Mouse (Mus musculus): Measurements from ENCODE around the gene Rpusd3. TPM values are rescaled to one million over a fixed set of nuclear protein-coding genes. Genes with fewer than 3 reads are reported as not detected.

Rpusd3 gene
- polyA plus RNA-seq, 1 experiment from 2014 or later, result 19.8 TPM

DNA sequence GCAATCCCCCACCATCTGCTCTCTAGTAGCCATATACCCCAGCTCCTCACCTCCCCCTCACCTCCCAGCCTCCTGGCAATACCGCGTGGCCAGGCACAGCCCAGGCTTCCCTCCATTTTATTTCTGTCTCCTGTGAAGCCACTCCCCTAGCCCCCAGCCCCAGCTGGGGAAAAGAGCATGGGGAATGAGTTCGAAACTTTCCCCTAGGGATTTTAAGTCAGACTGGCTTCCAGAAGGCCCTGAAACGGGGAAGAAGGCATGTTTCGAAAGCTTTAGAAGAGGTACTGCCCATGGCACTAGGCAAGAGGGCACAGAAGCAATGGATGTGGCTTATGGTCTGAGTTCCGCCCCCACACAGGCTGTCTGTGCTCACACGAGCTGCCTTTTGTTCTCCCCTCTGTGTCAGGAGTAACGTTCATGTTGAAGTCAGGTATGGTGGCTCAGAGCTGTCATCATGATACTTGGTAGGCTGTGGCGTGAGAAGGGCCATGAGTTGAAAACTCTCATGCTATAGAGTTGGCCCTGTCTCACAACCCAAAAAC, 16.6 kb upstream of the Rpusd3 start, which contains the start of gene Cidec:
Gene Cidec (minus strand): TSS at position 97 of the 542 bp plus-strand sequence.
- H3K27ac ChIP-seq (ENCODE audit: low read depth, low read length), result no peak within 1 kb of the TSS
- H3K4me3 ChIP-seq (ENCODE audit: low read depth, low read length), result no peak within 1 kb of the TSS
- no peaks in the 10 kb centered on the region for H3K27me3 ChIP-seq (replicated peaks; ENCODE audit: control insufficient read depth, insufficient read depth, low read length)
- no peaks in the 10 kb centered on the region for H3K36me3 ChIP-seq (ENCODE audit: control insufficient read depth, insufficient read depth, low read length)
- H3K4me1 ChIP-seq (ENCODE audit: control insufficient read depth, insufficient read depth, low read length), result no peaks in the 10 kb centered on the region
- ATAC-seq (no peak), DNase-seq (ENCODE audit: low spot score) (no peak)
- H3K4me2 ChIP-seq (ENCODE audit: low read length), result no peak within 1 kb of the TSS
- 74% methylated on average over 9 of the region's 9 CpGs for WGBS
- H3K9ac ChIP-seq (ENCODE audit: low read length), result no peak within 1 kb of the TSS
- H3K9me3 ChIP-seq (replicated peaks; ENCODE audit: control insufficient read depth, low read length), result no peaks in the 10 kb centered on the region

DNA sequence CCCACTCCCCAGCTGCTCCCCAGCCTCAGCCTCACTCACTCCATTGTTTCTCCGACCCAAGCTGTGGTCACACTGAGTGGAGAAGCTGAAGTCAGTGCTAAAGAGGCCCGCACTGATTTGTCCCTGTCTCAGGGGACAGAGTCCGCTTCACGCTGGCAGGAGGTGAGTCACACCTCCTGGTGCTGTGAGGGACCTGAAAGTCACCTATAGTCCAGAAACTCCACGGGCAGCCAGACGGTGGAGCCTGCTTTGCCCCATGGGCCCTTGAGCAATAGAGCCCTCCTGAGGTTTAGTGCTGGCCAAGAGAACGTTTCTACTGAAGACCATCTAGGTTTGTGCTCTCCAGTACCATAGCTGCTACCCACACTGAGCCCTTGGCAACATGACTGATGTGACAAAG, 15.6 kb upstream of the Rpusd3 start:
- Histone ChIP-seq H3K27me3 (replicated peaks; ENCODE audit: control insufficient read depth, insufficient read depth, low read length) (no peaks in the 10 kb centered on the region), H3K9me3 (replicated peaks; ENCODE audit: control insufficient read depth, low read length) (no peaks in the 10 kb centered on the region), H3K9ac (ENCODE audit: low read length) (no peak overlapping the region), H3K27ac (ENCODE audit: low read depth, low read length) (no peak overlapping the region), H3K4me3 (ENCODE audit: low read depth, low read length) (no peak overlapping the region), H3K4me1 (ENCODE audit: control insufficient read depth, insufficient read depth, low read length) (no peaks in the 10 kb centered on the region), H3K36me3 (ENCODE audit: control insufficient read depth, insufficient read depth, low read length) (no peaks in the 10 kb centered on the region), H3K4me2 (ENCODE audit: low read length) (no peak overlapping the region)
- 78% methylated on average over 7 of the region's 7 CpGs for WGBS
- DNase-seq (ENCODE audit: low spot score), result no peak
- no peak for ATAC-seq

DNA sequence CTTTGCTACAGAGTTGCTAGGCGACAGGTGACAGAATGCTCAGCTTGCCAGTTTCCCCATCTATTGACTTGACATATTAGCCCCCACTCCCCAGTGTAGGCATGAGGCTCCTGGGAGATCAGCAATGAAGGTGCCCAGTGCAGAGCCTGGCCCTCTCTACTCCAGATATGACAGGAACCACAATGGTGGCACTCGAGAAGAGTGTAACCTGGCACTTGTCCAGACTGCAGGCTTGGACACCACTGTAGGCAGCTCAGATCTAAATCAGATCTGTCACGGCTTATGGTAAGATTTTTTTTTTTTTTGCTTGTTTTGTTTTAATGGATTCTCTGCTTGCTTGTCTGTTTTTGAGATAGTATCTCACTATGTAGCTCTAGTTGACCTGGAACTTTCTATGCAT, 14.5 kb upstream of the Rpusd3 start:
- H3K27ac ChIP-seq (ENCODE audit: low read depth, low read length), result no peak overlapping the region
- no peaks in the 10 kb centered on the region for H3K4me1 ChIP-seq (ENCODE audit: control insufficient read depth, insufficient read depth, low read length)

GRCm38 (mm10) chr6:113431801-113432200, 12.7 kb upstream of the Rpusd3 start:
- ATAC-seq (no peak), DNase-seq (ENCODE audit: low spot score) (no peak)
- no peak overlapping the region for H3K4me3 ChIP-seq (ENCODE audit: low read depth, low read length)
- no peak overlapping the region for H3K9ac ChIP-seq (ENCODE audit: low read length)
- no peaks in the 10 kb centered on the region for H3K27me3 ChIP-seq (replicated peaks; ENCODE audit: control insufficient read depth, insufficient read depth, low read length)
- H3K27ac ChIP-seq (ENCODE audit: low read depth, low read length), result no peak overlapping the region
- H3K4me2 ChIP-seq (ENCODE audit: low read length), result no peak overlapping the region
- no peaks in the 10 kb centered on the region for H3K36me3 ChIP-seq (ENCODE audit: control insufficient read depth, insufficient read depth, low read length)
- no peaks in the 10 kb centered on the region for H3K4me1 ChIP-seq (ENCODE audit: control insufficient read depth, insufficient read depth, low read length)
- WGBS, result 59% methylated on average over 3 of the region's 3 CpGs
- H3K9me3 ChIP-seq (replicated peaks; ENCODE audit: control insufficient read depth, low read length), result no peaks in the 10 kb centered on the region

More for the DNA sequence above, 14.5 kb upstream of the Rpusd3 start:
- Histone ChIP-seq H3K4me2 (ENCODE audit: low read length) (no peak overlapping the region), H3K36me3 (ENCODE audit: control insufficient read depth, insufficient read depth, low read length) (no peaks in the 10 kb centered on the region), H3K4me3 (ENCODE audit: low read depth, low read length) (no peak overlapping the region), H3K27me3 (replicated peaks; ENCODE audit: control insufficient read depth, insufficient read depth, low read length) (no peaks in the 10 kb centered on the region), H3K9ac (ENCODE audit: low read length) (no peak overlapping the region), H3K9me3 (replicated peaks; ENCODE audit: control insufficient read depth, low read length) (no peaks in the 10 kb centered on the region)
- DNase-seq (ENCODE audit: low spot score) (no peak), ATAC-seq (no peak)
- 66% methylated on average over 3 of the region's 3 CpGs for WGBS

DNA sequence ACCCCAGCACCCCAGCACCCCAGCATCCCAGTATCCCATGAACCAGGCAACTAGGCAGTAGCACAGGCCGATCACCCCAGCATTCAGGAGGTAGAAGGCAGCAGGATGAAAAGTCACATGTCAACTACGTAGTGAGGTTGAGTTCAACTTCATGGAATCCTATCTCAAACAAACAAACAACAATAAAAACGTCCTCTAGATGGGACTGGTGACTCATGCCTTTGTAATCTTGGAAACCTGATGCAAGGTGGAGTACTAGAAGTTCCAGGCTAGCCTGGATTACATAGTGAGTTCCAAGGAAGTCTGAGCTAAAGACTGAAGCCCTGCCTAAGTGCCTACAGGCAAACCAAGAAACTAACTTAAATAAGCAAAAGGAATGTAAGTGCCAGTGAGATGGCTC, 11.7 kb upstream of the Rpusd3 start:
- no peak for DNase-seq (ENCODE audit: low spot score)
- WGBS, result 66% methylated on average over 3 of the region's 3 CpGs
- H3K4me2 ChIP-seq (ENCODE audit: low read length), result no peak overlapping the region
- no peaks in the 10 kb centered on the region for H3K27me3 ChIP-seq (replicated peaks; ENCODE audit: control insufficient read depth, insufficient read depth, low read length)
- H3K9me3 ChIP-seq (replicated peaks; ENCODE audit: control insufficient read depth, low read length), result no peaks in the 10 kb centered on the region
- H3K36me3 ChIP-seq (ENCODE audit: control insufficient read depth, insufficient read depth, low read length), result no peaks in the 10 kb centered on the region
- no peak overlapping the region for H3K4me3 ChIP-seq (ENCODE audit: low read depth, low read length)
- ATAC-seq, result no peak
- H3K9ac ChIP-seq (ENCODE audit: low read length), result no peak overlapping the region
- H3K27ac ChIP-seq (ENCODE audit: low read depth, low read length), result no peak overlapping the region
- H3K4me1 ChIP-seq (ENCODE audit: control insufficient read depth, insufficient read depth, low read length), result no peaks in the 10 kb centered on the region

- WGBS, result 88% methylated on average over 3 of the region's 3 CpGs
- no peak for DNase-seq (ENCODE audit: low spot score)
- Histone ChIP-seq H3K9me3 (replicated peaks; ENCODE audit: control insufficient read depth, low read length) (no peaks in the 10 kb centered on the region), H3K27me3 (replicated peaks; ENCODE audit: control insufficient read depth, insufficient read depth, low read length) (no peaks in the 10 kb centered on the region), H3K4me2 (ENCODE audit: low read length) (no peak overlapping the region), H3K36me3 (ENCODE audit: control insufficient read depth, insufficient read depth, low read length) (no peaks in the 10 kb centered on the region), H3K27ac (ENCODE audit: low read depth, low read length) (no peak overlapping the region), H3K4me3 (ENCODE audit: low read depth, low read length) (no peak overlapping the region), H3K4me1 (ENCODE audit: control insufficient read depth, insufficient read depth, low read length) (no peaks in the 10 kb centered on the region), H3K9ac (ENCODE audit: low read length) (no peak overlapping the region)
- no peak for ATAC-seq
These were observed 10.8 kb upstream of the Rpusd3 start for GRCm38 (mm10) chr6:113429965-113430364.

DNA sequence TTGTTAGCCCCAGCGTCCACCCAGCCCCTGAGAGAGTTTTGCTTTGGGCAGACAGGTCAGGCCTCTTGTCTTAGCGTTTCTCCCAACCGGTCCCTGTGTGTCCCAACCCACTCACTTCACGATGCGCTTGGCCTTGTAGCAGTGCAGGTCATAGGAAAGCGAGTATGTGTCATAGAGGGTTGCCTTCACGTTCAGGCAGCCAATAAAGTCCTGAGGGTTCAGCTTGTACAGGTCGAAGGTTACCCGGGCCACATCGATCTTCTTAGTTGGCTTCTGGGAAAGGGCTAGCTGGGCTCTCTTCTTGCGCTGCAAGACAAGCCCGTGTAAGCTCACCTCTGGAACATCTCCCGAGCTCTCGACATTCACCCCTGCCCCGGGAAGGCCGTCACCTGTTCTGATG, 8.9 kb upstream of the Rpusd3 start:
- Histone ChIP-seq H3K27me3 (replicated peaks; ENCODE audit: control insufficient read depth, insufficient read depth, low read length) (no peaks in the 10 kb centered on the region), H3K36me3 (ENCODE audit: control insufficient read depth, insufficient read depth, low read length) (no peaks in the 10 kb centered on the region), H3K4me2 (ENCODE audit: low read length) (no peak overlapping the region), H3K9me3 (replicated peaks; ENCODE audit: control insufficient read depth, low read length) (no peaks in the 10 kb centered on the region), H3K27ac (ENCODE audit: low read depth, low read length) (no peak overlapping the region), H3K4me3 (ENCODE audit: low read depth, low read length) (no peak overlapping the region), H3K9ac (ENCODE audit: low read length) (no peak overlapping the region), H3K4me1 (ENCODE audit: control insufficient read depth, insufficient read depth, low read length) (no peaks in the 10 kb centered on the region)
- ATAC-seq, result no peak
- 93% methylated on average over 16 of the region's 16 CpGs for WGBS
- no peak for DNase-seq (ENCODE audit: low spot score)

DNA sequence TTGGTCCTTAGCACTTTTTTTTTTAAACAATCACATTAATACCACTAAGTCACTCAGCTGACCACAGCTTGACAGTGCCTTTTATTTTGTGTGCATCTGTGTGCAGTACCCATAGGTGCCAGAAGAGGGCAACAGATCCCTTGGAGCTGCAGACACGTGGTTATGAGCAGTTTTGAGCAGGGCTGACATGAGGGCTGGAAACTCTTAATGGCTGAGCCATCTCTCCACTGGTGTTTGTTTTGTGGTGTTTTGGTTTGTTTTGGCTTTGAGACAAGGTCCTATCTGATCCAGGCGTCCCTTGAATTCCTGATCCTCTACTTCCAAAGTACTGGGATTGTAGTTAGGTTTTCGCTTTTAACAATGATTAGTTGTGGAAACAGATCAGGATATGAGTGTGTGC, 8.3 kb upstream of the Rpusd3 start:
- Histone ChIP-seq H3K36me3 (ENCODE audit: control insufficient read depth, insufficient read depth, low read length) (no peaks in the 10 kb centered on the region), H3K4me3 (ENCODE audit: low read depth, low read length) (no peak overlapping the region), H3K4me2 (ENCODE audit: low read length) (no peak overlapping the region), H3K27me3 (replicated peaks; ENCODE audit: control insufficient read depth, insufficient read depth, low read length) (no peaks in the 10 kb centered on the region), H3K4me1 (ENCODE audit: control insufficient read depth, insufficient read depth, low read length) (no peaks in the 10 kb centered on the region), H3K9me3 (replicated peaks; ENCODE audit: control insufficient read depth, low read length) (no peaks in the 10 kb centered on the region), H3K27ac (ENCODE audit: low read depth, low read length) (no peak overlapping the region), H3K9ac (ENCODE audit: low read length) (no peak overlapping the region)
- DNase-seq (ENCODE audit: low spot score) (no peak), ATAC-seq (no peak)
- WGBS, result 61% methylated on average over 3 of the region's 3 CpGs

DNA sequence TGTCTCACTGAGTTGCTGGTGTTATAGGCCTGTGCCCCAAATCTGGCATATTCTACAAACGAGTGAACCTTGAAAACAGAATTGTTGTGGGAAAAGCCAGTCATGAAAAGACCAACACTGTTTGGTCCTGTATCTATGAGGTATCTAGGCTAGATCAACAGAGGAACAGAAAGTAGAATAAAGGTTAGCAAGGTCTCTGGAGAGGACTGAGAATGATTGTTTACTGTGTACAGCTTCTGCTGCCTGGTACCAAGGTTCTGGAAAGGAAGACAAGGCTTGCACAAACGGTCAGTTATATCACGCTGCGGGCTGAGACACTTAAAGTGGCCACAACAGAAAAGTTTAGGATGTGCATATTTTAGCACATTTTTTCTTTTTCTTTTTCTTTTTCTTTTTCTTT, 7.6 kb upstream of the Rpusd3 start:
- Histone ChIP-seq H3K36me3 (ENCODE audit: control insufficient read depth, insufficient read depth, low read length) (no peaks in the 10 kb centered on the region), H3K4me1 (ENCODE audit: control insufficient read depth, insufficient read depth, low read length) (no peaks in the 10 kb centered on the region), H3K9ac (ENCODE audit: low read length) (no peak overlapping the region), H3K9me3 (replicated peaks; ENCODE audit: control insufficient read depth, low read length) (no peaks in the 10 kb centered on the region), H3K27me3 (replicated peaks; ENCODE audit: control insufficient read depth, insufficient read depth, low read length) (no peaks in the 10 kb centered on the region), H3K27ac (ENCODE audit: low read depth, low read length) (no peak overlapping the region), H3K4me3 (ENCODE audit: low read depth, low read length) (no peak overlapping the region), H3K4me2 (ENCODE audit: low read length) (no peak overlapping the region)
- ATAC-seq (no peak), DNase-seq (ENCODE audit: low spot score) (no peak)
- WGBS, result 90% methylated on average over 4 of the region's 4 CpGs
